ENCODE assay signal across 8 mouse cellular contexts in genomic region chr12:86894184-86894839, GRCm38 (mm10). TPM values are rescaled to one million over a fixed set of nuclear protein-coding genes. Genes with fewer than 3 reads are reported as not detected.
DNase-seq lines count a peak whose midpoint lies in the region; ATAC-seq and TF ChIP-seq lines count a peak whose summit lies in the region.

No protein-coding gene starts in this region.

- H3K9me3 ChIP-seq in E14TG2a.4 (ENCODE audit: low read length): no peaks in the 10 kb centered on the region
- no peaks in the 10 kb centered on the region for H3K9me3 ChIP-seq in forebrain, embryonic 12.5 days
- H3K9me3 ChIP-seq in heart, postnatal 0 days (replicated peaks; ENCODE audit: control insufficient read depth, low read length): no peaks in the 10 kb centered on the region
- no peaks in the 10 kb centered on the region for H3K9me3 ChIP-seq in liver, embryonic 14.5 days (ENCODE audit: control insufficient read depth, low read length)
- H3K9me3 ChIP-seq in stomach, embryonic 15.5 days: no peaks in the 10 kb centered on the region

- TF ChIP-seq EP300 in heart, postnatal 0 days (IDR thresholded peaks at IDR 0.05; ENCODE audit: low read depth): peak; percentile 86
- TF ChIP-seq EP300 in liver, embryonic 14.5 days (IDR thresholded peaks at IDR 0.05; ENCODE audit: low read depth): peak; percentile 69

- under 1% methylated on average over 22 of the region's 26 CpGs for WGBS in forebrain, embryonic 12.5 days
- WGBS in heart, postnatal 0 days: under 1% methylated on average over 22 of the region's 26 CpGs
- WGBS in liver, embryonic 14.5 days (ENCODE audit: insufficient replicate concordance): under 1% methylated on average over 22 of the region's 26 CpGs
- 0% methylated on average over 22 of the region's 26 CpGs for WGBS in stomach, embryonic 15.5 days

- H3K4me2 ChIP-seq in forebrain, embryonic 12.5 days: peak overlapping the region; percentile 63
- H3K4me2 ChIP-seq in heart, postnatal 0 days (ENCODE audit: low read depth, low read length): peak overlapping the region; percentile 75
- peak overlapping the region; percentile 94 for H3K4me2 ChIP-seq in liver, embryonic 14.5 days (ENCODE audit: low read depth)
- H3K4me2 ChIP-seq in stomach, embryonic 15.5 days: peak overlapping the region; percentile 75

- H3K27ac ChIP-seq in forebrain, embryonic 12.5 days: peak overlapping the region; percentile 98
- peak overlapping the region; percentile 100 for H3K27ac ChIP-seq in heart, postnatal 0 days (ENCODE audit: low read depth)
- peak overlapping the region; percentile 88 for H3K27ac ChIP-seq in liver, embryonic 14.5 days
- H3K27ac ChIP-seq in stomach, embryonic 15.5 days: peak overlapping the region; percentile 96

- H3K9ac ChIP-seq in forebrain, embryonic 12.5 days: peak overlapping the region; percentile 56
- peak overlapping the region; percentile 65 for H3K9ac ChIP-seq in heart, postnatal 0 days (replicated peaks; ENCODE audit: low read depth, low read length)
- peak overlapping the region; percentile 63 for H3K9ac ChIP-seq in liver, embryonic 14.5 days (replicated peaks)
- H3K9ac ChIP-seq in stomach, embryonic 15.5 days: no peak overlapping the region; the same call in 1 of the 2 replicates

- no peaks in the 10 kb centered on the region for H3K36me3 ChIP-seq in E14TG2a.4 (ENCODE audit: insufficient read depth, low read length)
- no peaks in the 10 kb centered on the region for H3K36me3 ChIP-seq in forebrain, embryonic 12.5 days (replicated peaks)
- H3K36me3 ChIP-seq in heart, postnatal 0 days (replicated peaks; ENCODE audit: control insufficient read depth, insufficient read depth, low read length): no peaks in the 10 kb centered on the region
- H3K36me3 ChIP-seq in liver, embryonic 14.5 days (replicated peaks; ENCODE audit: control insufficient read depth, insufficient read depth, low read depth): no peaks in the 10 kb centered on the region
- no peaks in the 10 kb centered on the region for H3K36me3 ChIP-seq in stomach, embryonic 15.5 days

- H3K4me3 ChIP-seq in E14TG2a.4 (replicated peaks; ENCODE audit: low read length): peak overlapping the region; percentile 76
- H3K4me3 ChIP-seq in forebrain, embryonic 12.5 days (replicated peaks): peak overlapping the region; percentile 28
- H3K4me3 ChIP-seq in heart, postnatal 0 days (ENCODE audit: low read depth, low read length): peak overlapping the region; percentile 37
- H3K4me3 ChIP-seq in liver, embryonic 14.5 days (ENCODE audit: insufficient read depth in 1 of 2, low read depth in 2 of 2, low read length in 2 of 2): peak overlapping the region; percentile 59 to 75
- H3K4me3 ChIP-seq in stomach, embryonic 15.5 days (replicated peaks): peak overlapping the region; percentile 32

- H3K4me1 ChIP-seq in E14TG2a.4 (replicated peaks; ENCODE audit: low read depth, low read length): peaks cover 94% of the 10 kb centered on the region
- peaks cover 92% of the 10 kb centered on the region for H3K4me1 ChIP-seq in forebrain, embryonic 12.5 days
- peaks cover 78% of the 10 kb centered on the region for H3K4me1 ChIP-seq in heart, postnatal 0 days (ENCODE audit: control insufficient read depth, insufficient read depth)
- peaks cover 25 to 57% of the 10 kb centered on the region in 2 experiments for H3K4me1 ChIP-seq in liver, embryonic 14.5 days (replicated peaks; ENCODE audit: control insufficient read depth in 2 of 2, insufficient read depth in 2 of 2, low read length in 1 of 2)
- H3K4me1 ChIP-seq in stomach, embryonic 15.5 days: peaks cover 83% of the 10 kb centered on the region

- DNase-seq in c-Kit-positive CD71-positive TER-119-positive erythroid progenitor cells, embryonic 14.5 days (ENCODE audit: low spot score): peak; percentile 93
- peak; percentile 100 for DNase-seq in heart, postnatal 0 days (ENCODE audit: low spot score)
- DNase-seq in kidney, postnatal 36 days: peak; percentile 99
- DNase-seq in liver, embryonic 14.5 days (ENCODE audit: low read depth in 3 of 3, low spot score in 3 of 3): peak; percentile 87 to 94 (median 88)
- DNase-seq in neural tube, embryonic 10.5 days (ENCODE audit: extremely low spot score, low spot score): peak; percentile 89

- no peaks in the 10 kb centered on the region for H3K27me3 ChIP-seq in E14TG2a.4 (ENCODE audit: insufficient read depth, low read length)
- H3K27me3 ChIP-seq in forebrain, embryonic 12.5 days: no peaks in the 10 kb centered on the region
- no peaks in the 10 kb centered on the region for H3K27me3 ChIP-seq in heart, postnatal 0 days (ENCODE audit: control insufficient read depth, insufficient read depth, low read length)
- peaks cover 5% of the 10 kb centered on the region for H3K27me3 ChIP-seq in liver, embryonic 14.5 days (ENCODE audit: control insufficient read depth, insufficient read depth, low read length)
- H3K27me3 ChIP-seq in stomach, embryonic 15.5 days (replicated peaks): no peaks in the 10 kb centered on the region

- peak; percentile 88 for ATAC-seq in forebrain, embryonic 12.5 days (ENCODE audit: low FRiP score)
- peak; percentile 89 for ATAC-seq in heart, postnatal 0 days (ENCODE audit: insufficient read depth, low read depth)
- ATAC-seq in liver, embryonic 14.5 days (ENCODE audit: insufficient read depth): peak; percentile 86
- ATAC-seq in stomach, embryonic 15.5 days (ENCODE audit: insufficient read depth, low FRiP score, low read depth): peak; percentile 85

- no peak for TF ChIP-seq CTCF in E14TG2a.4 (conservative IDR thresholded peaks at IDR 0.05; ENCODE audit: low read length)
- no peak for TF ChIP-seq CTCF in heart, postnatal 0 days (IDR thresholded peaks at IDR 0.05; ENCODE audit: low read depth)
- no peak for TF ChIP-seq CTCF in liver, embryonic 14.5 days (IDR thresholded peaks at IDR 0.05; ENCODE audit: low read depth)

RNA-seq across cellular contexts. Expression of gene Irf2bpl, which starts 9.7 kb away (rescaled TPM):
- polyA plus RNA-seq in forebrain, embryonic 12.5 days (2016; fragmentation: Nextera tagmentation; extraction: Ambion mirVana): 74.8 and 81.9 TPM in 2 replicates
- 74.0 and 88.5 TPM in 2 replicates for total RNA-seq in heart, postnatal 0 days (2014; rRNA removed; ENCODE audit: low replicate concordance)
- 26.4 and 30.0 TPM in 2 replicates for polyA plus RNA-seq in heart, postnatal 0 days (2015; fragmentation: Nextera tagmentation; extraction: Ambion mirVana)
- 1.4 and 1.5 TPM in 2 replicates for polyA plus RNA-seq in liver, embryonic 14.5 days (2012; rRNA removed)
- 1.4 and 1.5 TPM in 2 replicates for polyA plus RNA-seq in liver, embryonic 14.5 days (2014; fragmentation: Nextera tagmentation; extraction: Ambion mirVana)
- polyA plus RNA-seq in stomach, embryonic 15.5 days (2015; fragmentation: Nextera tagmentation; extraction: Ambion mirVana): 28.4 and 29.3 TPM in 2 replicates

RNA-seq across cellular contexts. Expression of gene Cipc, which starts 52.5 kb away (rescaled TPM):
- 49.5 and 51.4 TPM in 2 replicates for polyA plus RNA-seq in forebrain, embryonic 12.5 days (2016; fragmentation: Nextera tagmentation; extraction: Ambion mirVana)
- 26.2 and 41.6 TPM in 2 replicates for total RNA-seq in heart, postnatal 0 days (2014; rRNA removed; ENCODE audit: low replicate concordance)
- 18.7 and 20.9 TPM in 2 replicates for polyA plus RNA-seq in heart, postnatal 0 days (2015; fragmentation: Nextera tagmentation; extraction: Ambion mirVana)
- polyA plus RNA-seq in liver, embryonic 14.5 days (2012; rRNA removed): 7.5 and 8.8 TPM in 2 replicates
- 10.0 and 10.7 TPM in 2 replicates for polyA plus RNA-seq in liver, embryonic 14.5 days (2014; fragmentation: Nextera tagmentation; extraction: Ambion mirVana)
- polyA plus RNA-seq in stomach, embryonic 15.5 days (2015; fragmentation: Nextera tagmentation; extraction: Ambion mirVana): 15.4 and 15.7 TPM in 2 replicates

Comparison
In these comparisons a context has a peak if more than half of its experiments do, and no peak if none do; other contexts are left out.
1. Peak in every context shown above with its lines: DNase-seq, ATAC-seq, H3K4me3 ChIP-seq and H3K27ac ChIP-seq.
2. RNA of gene Irf2bpl, which starts 9.7 kb away (polyA plus RNA-seq): 74.8 to 81.9 TPM in forebrain, embryonic 12.5 days, 26.4 to 30.0 TPM in heart, postnatal 0 days and 28.4 to 29.3 TPM in stomach, embryonic 15.5 days; 1.4 to 1.5 TPM in liver, embryonic 14.5 days; every median in the first group is over 10 times any median in the second.